In genomic region chr6:72608662-72609184, GRCm38 (mm10) we compare ENCODE assay signal across 28 mouse cellular contexts. TPM values are rescaled to one million over a fixed set of nuclear protein-coding genes. Genes with fewer than 3 reads are reported as not detected.
DNase-seq lines count a peak whose midpoint lies in the region; ATAC-seq and TF ChIP-seq lines count a peak whose summit lies in the region.
"Had no signal": no experiment of that assay in that cellular context is flagged by ENCODE, and none has a peak within 500 bp of the region (broad histone marks: within the 10 kb centered on the region; RNA-seq: fewer than 3 reads in every experiment).

No protein-coding gene starts in this region.

- TF ChIP-seq EP300 in lung, postnatal 0 days (IDR thresholded peaks at IDR 0.05), result no peak

- peaks cover 81% of the 10 kb centered on the region for H3K36me3 ChIP-seq in liver, adult 2 months (ENCODE audit: control insufficient read depth, insufficient read depth, low read length)
- peaks cover 53% of the 10 kb centered on the region for H3K36me3 ChIP-seq in lung, postnatal 0 days (ENCODE audit: insufficient read depth, low read length)

- no peaks in the 10 kb centered on the region for H3K27me3 ChIP-seq in liver, adult 2 months (ENCODE audit: control insufficient read depth, insufficient read depth, low read length)
- H3K27me3 ChIP-seq in lung, postnatal 0 days (replicated peaks; ENCODE audit: insufficient read depth, low read length), result no peaks in the 10 kb centered on the region
- H3K27me3 ChIP-seq: CH12.LX; embryonic facial prominence, embryonic 13.5 days; embryonic facial prominence, embryonic 15.5 days; forebrain, embryonic 13.5 days; forebrain, embryonic 15.5 days; Patski had no signal

- H3K9ac ChIP-seq in liver, adult 2 months (ENCODE audit: low read depth, low read length), result no peak overlapping the region
- H3K9ac ChIP-seq in lung, postnatal 0 days (replicated peaks; ENCODE audit: low read depth), result no peak overlapping the region
- H3K9ac ChIP-seq: embryonic facial prominence, embryonic 13.5 days; embryonic facial prominence, embryonic 15.5 days; forebrain, embryonic 13.5 days; forebrain, embryonic 15.5 days; forebrain, postnatal 0 days had no signal

- ATAC-seq in lung, postnatal 0 days, result peak; percentile 60
- ATAC-seq: activated CD4-positive, CD25-positive, alpha-beta regulatory T cell, adult 4 months; CD4-positive, CD25-positive, alpha-beta regulatory T cell, adult 4 months; forebrain, embryonic 13.5 days; forebrain, embryonic 15.5 days; forebrain, postnatal 0 days; Patski had no signal

- no peak overlapping the region for H3K4me3 ChIP-seq in liver, adult 2 months (ENCODE audit: insufficient read depth, low read depth, low read length)
- H3K4me3 ChIP-seq in lung, postnatal 0 days (ENCODE audit: low read depth, low read length), result no peak overlapping the region
- H3K4me3 ChIP-seq: embryonic facial prominence, embryonic 13.5 days; embryonic facial prominence, embryonic 15.5 days; erythroblast, embryonic 14.5 days; forebrain, embryonic 13.5 days; forebrain, embryonic 15.5 days had no signal

- peaks cover 5% of the 10 kb centered on the region; the same call in 1 of the 2 replicates for H3K79me2 ChIP-seq in liver, adult 2 months (ENCODE audit: control insufficient read depth, insufficient read depth, low read length)

- 81% methylated on average over 4 of the region's 4 CpGs for WGBS in liver, adult 2 months
- 65% methylated on average over 4 of the region's 4 CpGs for WGBS in lung, postnatal 0 days

- 0 out of 2 replicates have a peak overlapping the region, but pooled peaks have one; percentile 18 for H3K27ac ChIP-seq in liver, adult 2 months (replicated peaks; ENCODE audit: insufficient read depth, low read depth, low read length)
- H3K27ac ChIP-seq in lung, postnatal 0 days (ENCODE audit: low read length), result peak overlapping the region; percentile 27; the same call in 1 of the 2 replicates
- H3K27ac ChIP-seq: embryonic facial prominence, embryonic 13.5 days; embryonic facial prominence, embryonic 15.5 days; forebrain, embryonic 13.5 days; forebrain, embryonic 15.5 days had no signal

- TF ChIP-seq CTCF in liver, adult 2 months (IDR thresholded peaks at IDR 0.05; ENCODE audit: low read depth, low read length), result no peak
- no peak for TF ChIP-seq CTCF in lung, postnatal 0 days (IDR thresholded peaks at IDR 0.05)

- H3K9me3 ChIP-seq in lung, postnatal 0 days (ENCODE audit: low read length), result no peaks in the 10 kb centered on the region
- H3K9me3 ChIP-seq: embryonic facial prominence, embryonic 13.5 days; embryonic facial prominence, embryonic 15.5 days; forebrain, embryonic 13.5 days; forebrain, embryonic 15.5 days; G1E had no signal

- no peak overlapping the region for H3K4me2 ChIP-seq in lung, postnatal 0 days (replicated peaks; ENCODE audit: low read depth, low read length)
- H3K4me2 ChIP-seq: embryonic facial prominence, embryonic 13.5 days; embryonic facial prominence, embryonic 15.5 days; forebrain, embryonic 13.5 days; forebrain, embryonic 15.5 days had no signal

- TF ChIP-seq POLR2A in liver, adult 2 months (IDR thresholded peaks at IDR 0.05; ENCODE audit: extremely low read depth, insufficient read depth, low read length), result no peak

- H3K4me1 ChIP-seq in liver, adult 2 months (ENCODE audit: control insufficient read depth, insufficient read depth, low read length), result peaks cover 26% of the 10 kb centered on the region
- H3K4me1 ChIP-seq in lung, postnatal 0 days (ENCODE audit: insufficient read depth, low read depth, low read length), result no peaks in the 10 kb centered on the region
- H3K4me1 ChIP-seq: embryonic facial prominence, embryonic 13.5 days had no signal

- no peak for DNase-seq in liver, adult 2 months (ENCODE audit: extremely low read depth, low read depth, low spot score)
- DNase-seq in liver, result no peak
- DNase-seq in lung, postnatal 0 days (ENCODE audit: low spot score), result peak; percentile 62
- DNase-seq in lung, postnatal 25 days (ENCODE audit: low spot score), result no peak
- DNase-seq in adipocyte (ENCODE audit: low spot score), result peak; percentile 51
- no peak for DNase-seq in cerebellum, postnatal 25 days
- DNase-seq in adrenal gland, postnatal 4 days (ENCODE audit: low spot score in 2 of 2), result no peak
- DNase-seq: adrenal gland, adult 2 months; adrenal gland, postnatal 10 days; adrenal gland, postnatal 25 days; B cell, adult 2 months; cerebellum, adult 11-12 months; cerebellum, adult 2 months; cerebellum, adult 9-10 months; cerebellum, postnatal 10 days; cerebellum, postnatal 36 days; embryo, embryonic 11 days; forebrain, postnatal 0 days had no signal

RNA-seq across cellular contexts. Expression of gene Tgoln1, which starts 8.1 kb away (rescaled TPM):
- 68.7 and 85.5 TPM in 2 replicates for total RNA-seq in liver, adult 2 months (2014; rRNA removed)
- polyA plus RNA-seq in liver, adult 2 months (2012; rRNA removed), result 41.4 and 48.0 TPM in 2 replicates
- 120 and 155 TPM in 2 replicates for polyA plus RNA-seq in lung, postnatal 0 days (2015; fragmentation: Nextera tagmentation; extraction: Ambion mirVana)
- total RNA-seq in adrenal gland, postnatal 4 days (2021), result 10 to 100 TPM; 94.9 to 96.7 TPM

RNA-seq across cellular contexts. Expression of gene Retsat, which starts 10.4 kb away (rescaled TPM):
- total RNA-seq in liver, adult 2 months (2014; rRNA removed), result 151 and 180 TPM in 2 replicates
- polyA plus RNA-seq in liver, adult 2 months (2012; rRNA removed), result 303 and 340 TPM in 2 replicates
- 38.9 and 42.7 TPM in 2 replicates for polyA plus RNA-seq in lung, postnatal 0 days (2015; fragmentation: Nextera tagmentation; extraction: Ambion mirVana)
- 100 to 1,000 TPM; 159 to 166 TPM for total RNA-seq in adrenal gland, postnatal 4 days (2021)

RNA-seq across cellular contexts. Expression of gene Elmod3, which starts 10.5 kb away (rescaled TPM):
- 7.6 and 9.5 TPM in 2 replicates for total RNA-seq in liver, adult 2 months (2014; rRNA removed)
- 14.7 and 16.0 TPM in 2 replicates for polyA plus RNA-seq in liver, adult 2 months (2012; rRNA removed)
- polyA plus RNA-seq in lung, postnatal 0 days (2015; fragmentation: Nextera tagmentation; extraction: Ambion mirVana), result 15.9 and 19.7 TPM in 2 replicates
- 10 to 100 TPM; 14.2 to 16.8 TPM for total RNA-seq in adrenal gland, postnatal 4 days (2021)

Comparison
In these comparisons a context has a peak if more than half of its experiments do, and no peak if none do; other contexts are left out.
1. DNase-seq: peak in lung, postnatal 0 days (single experiment) and adipocyte (single experiment); none in liver, adult 2 months (single experiment), liver (single experiment), lung, postnatal 25 days (single experiment), cerebellum, postnatal 25 days (0 of 2) and adrenal gland, postnatal 4 days (0 of 2).